Mouse (Mus musculus) thymus, adult 18-20 months (tissue): ENCODE measurements around the gene Gm12248.

Source experiments
- DNase-seq, 2 experiments: peaks; one replicate each; pipeline ENCODE4 v3.0.0; 2022; ENCODE audit warnings: mixed read lengths in 2 of 2

The Gm12248 gene

DNA sequence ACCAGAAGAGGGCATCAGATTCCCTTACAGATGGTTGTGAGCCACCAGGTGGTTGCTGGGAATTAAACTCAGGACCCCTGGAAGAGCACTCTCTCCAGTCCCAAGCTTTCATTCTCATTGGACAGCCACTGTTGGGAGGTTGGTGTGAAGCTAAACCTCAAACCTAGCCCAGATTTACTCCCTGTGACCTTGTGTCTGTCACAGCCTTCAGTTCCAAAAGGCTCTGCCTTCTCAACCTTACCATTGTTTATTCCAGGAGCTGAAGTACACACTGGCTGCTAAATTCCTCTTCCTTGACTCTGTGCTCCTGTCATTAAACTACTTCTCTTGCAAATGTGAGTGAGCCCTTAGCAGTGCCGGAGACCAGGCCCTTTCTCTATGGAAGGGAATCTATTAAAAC, 64.0 kb downstream of the Gm12248 start:
- no peak for DNase-seq

- DNase-seq: no peak
Observed at GRCm38 (mm10) chr11:58026860-58027259, 66.1 kb downstream of the Gm12248 start.

GRCm38 (mm10) chr11:58026337-58026736, 66.6 kb downstream of the Gm12248 start:
- no peak for DNase-seq

DNA sequence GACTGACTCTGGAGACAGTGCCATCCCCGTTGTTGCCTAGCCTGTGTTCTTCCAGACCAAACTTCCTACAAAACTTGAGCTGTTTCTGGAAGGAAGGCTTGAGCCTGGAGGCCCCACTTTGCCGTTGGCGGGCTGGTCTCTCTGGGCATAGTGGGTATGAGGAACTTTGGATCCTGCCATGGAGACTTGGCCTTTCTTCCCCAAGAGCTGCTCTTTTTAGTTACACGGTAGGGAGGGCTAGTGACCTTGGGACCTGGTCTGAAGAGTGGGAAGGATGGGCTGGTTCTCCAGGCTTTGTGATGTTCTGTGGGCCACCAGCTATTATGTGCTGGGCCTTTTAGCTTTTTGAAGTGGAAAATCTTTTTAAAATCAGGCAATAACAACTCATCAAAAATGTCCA, 67.1 kb downstream of the Gm12248 start:
- DNase-seq: no peak

DNA sequence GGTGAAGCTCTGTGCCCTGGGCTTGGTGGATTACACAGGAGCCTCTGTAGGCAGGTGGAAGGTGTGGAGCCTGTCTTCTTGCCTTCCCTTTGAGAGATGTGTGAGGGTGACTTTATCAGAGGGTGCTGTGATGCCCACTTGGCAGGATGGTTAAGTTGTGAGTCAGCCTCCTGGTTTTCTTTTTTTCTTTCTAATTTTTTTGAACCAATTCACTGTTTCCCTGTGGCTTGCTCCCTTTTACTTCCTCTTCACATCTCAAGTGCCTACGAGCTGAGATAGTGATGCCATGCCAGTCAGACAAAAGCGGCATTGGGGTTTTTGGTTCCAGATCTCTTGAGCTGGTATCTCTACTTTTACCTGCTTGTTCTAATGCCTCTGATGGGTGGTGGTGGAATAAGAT, 68.3 kb downstream of the Gm12248 start:
- DNase-seq: no peak

GRCm38 (mm10) chr11:58024271-58024670, 68.7 kb downstream of the Gm12248 start:
- DNase-seq: no peak

DNA sequence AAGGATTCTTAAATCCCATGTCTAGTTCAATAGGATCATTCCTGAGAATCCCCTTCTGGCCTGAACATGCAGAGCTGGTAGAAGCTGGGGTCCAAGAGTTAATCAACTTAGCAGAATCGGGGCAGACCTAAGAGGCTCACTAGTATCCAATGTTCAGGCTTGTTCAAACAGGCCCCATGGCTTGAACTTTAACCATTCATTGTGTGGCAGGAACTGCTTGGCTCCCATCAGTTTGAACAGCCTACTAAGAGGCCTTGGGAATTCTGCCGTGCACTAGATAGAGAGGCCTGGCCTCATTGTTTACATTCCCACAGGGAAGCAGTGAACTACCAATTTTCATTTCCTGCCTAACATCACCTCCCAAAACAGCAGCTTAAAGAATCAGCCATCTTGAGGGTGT, 71.3 kb downstream of the Gm12248 start:
- no peak for DNase-seq

GRCm38 (mm10) chr11:58021095-58021494, 71.8 kb downstream of the Gm12248 start:
- no peak for DNase-seq

DNA sequence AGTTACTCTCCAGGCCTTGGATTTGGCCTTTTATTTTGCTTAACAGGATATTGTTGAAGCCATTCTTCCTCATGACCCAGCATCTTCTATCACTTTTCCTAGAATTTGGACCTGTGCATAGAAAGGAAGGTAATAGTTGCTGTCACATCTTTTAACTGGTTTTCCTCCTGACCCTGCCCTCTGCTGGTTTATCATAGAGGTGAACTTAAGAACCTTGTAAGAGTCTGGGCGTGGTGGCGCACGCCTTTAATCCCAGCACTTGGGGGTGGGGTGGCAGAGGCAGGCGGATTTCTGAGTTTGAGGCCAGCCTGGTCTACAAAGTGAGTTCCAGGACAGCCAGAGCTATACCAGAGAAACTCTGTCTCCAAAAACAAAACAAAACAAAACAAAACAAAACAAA, 74.2 kb downstream of the Gm12248 start:
- DNase-seq: no peak

DNA sequence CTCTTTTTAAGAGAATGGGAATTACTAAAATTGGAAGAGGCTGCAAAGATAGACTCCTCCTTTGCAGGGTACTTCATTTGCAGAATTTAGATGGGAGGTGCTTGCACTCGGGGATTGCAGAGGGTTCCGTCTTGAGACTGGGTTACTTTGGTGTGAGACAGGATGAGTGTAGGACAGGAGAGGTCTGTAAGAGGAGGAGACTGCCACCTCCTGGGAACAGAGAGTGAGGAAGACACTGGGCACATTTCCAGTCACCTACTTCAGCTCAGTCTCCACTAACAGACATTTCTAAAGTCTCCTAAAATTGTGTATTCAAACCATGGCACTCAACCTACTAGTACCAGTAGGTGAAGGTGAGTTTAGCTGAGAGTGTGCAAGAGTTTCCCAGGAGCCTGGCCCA, 74.6 kb downstream of the Gm12248 start:
- DNase-seq: no peak

DNA sequence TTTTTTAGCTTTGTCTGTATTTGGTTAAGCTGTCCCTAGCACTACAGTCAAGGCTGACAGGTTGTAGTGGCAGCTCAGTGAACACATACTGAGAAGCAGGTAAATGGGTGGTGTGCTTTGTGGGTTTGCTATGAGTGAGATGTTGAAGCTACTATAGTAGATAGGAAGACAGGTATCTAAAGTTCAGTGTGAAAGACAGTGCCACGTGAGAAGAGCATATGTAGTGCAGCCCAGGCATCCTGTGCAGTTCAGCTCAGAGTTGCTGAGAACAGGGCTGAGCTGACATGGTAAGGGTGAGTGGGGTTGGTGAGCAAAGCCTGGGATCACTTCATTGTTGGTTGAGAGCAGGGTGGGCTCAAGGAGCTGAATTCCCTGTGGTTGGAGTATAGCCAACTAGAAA, 75.5 kb downstream of the Gm12248 start:
- DNase-seq: no peak

- no peak for DNase-seq
Observed at GRCm38 (mm10) chr11:58016371-58016770, 76.6 kb downstream of the Gm12248 start.

DNA sequence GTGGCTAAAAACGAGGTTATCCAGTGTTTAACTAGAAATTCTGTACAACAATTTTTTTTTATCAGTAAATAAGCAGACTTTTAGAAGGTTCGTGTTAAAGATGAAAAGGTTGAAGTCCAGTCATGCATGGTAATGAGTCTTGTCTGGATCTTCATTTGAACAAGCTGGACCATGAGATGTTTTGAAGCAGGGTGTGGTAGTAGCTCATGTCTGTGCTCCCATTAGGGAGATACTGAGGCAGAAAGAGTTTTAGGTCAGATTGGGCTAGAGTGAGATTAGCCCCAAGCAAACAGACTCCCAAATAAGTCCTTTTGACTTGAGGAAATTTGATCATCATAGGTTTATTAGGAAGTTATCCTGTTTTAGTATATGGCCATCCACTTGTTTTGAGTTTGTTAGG, 77.6 kb downstream of the Gm12248 start:
- DNase-seq: no peak

GRCm38 (mm10) chr11:58014604-58015003, 78.3 kb downstream of the Gm12248 start:
- DNase-seq: no peak
